Mouse (Mus musculus) bone marrow, adult 2 months (tissue): ENCODE data around the gene Slc6a17.

Experiments used
- CTCF ChIP-seq: fragments of 200-500 bp; IDR thresholded peaks from 2 replicates; pipeline ENCODE4 v1.5.1; 2011; ENCODE audit warnings: low read length, control low read depth; ENCODE audit not compliant: control insufficient read depth, insufficient read depth
- POLR2A ChIP-seq: fragments of 200-500 bp; IDR thresholded peaks from 2 replicates; pipeline ENCODE4 v1.6.1; 2011; ENCODE audit warnings: low read depth, mild to moderate bottlenecking, control low read depth, low read length, borderline replicate concordance; ENCODE audit not compliant: control insufficient read depth

DNA sequence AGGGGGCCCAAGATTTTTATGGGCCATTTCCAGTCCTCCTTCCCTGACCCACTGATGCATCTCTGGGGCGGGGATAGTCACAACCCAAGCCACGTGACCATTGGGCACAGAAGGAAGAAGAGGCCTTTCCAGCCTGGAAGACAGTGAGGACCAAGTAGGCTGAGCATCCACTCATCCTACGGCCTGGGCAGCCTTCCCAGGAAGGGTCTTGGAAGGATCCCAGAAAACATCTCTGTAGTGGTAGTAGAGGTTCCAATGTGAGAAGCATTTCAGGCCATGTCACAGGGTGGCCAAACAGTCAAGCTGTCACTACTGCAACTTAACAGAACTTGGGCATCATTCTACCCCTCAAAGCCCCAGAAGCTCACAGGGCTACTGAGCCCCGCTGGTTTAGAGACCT is 44.8 kb upstream of the Slc6a17 start:
- TF ChIP-seq POLR2A (no peak), CTCF (no peak)
